Mouse (Mus musculus): Measurements from ENCODE around the gene Raly.

Gene Raly

DNA sequence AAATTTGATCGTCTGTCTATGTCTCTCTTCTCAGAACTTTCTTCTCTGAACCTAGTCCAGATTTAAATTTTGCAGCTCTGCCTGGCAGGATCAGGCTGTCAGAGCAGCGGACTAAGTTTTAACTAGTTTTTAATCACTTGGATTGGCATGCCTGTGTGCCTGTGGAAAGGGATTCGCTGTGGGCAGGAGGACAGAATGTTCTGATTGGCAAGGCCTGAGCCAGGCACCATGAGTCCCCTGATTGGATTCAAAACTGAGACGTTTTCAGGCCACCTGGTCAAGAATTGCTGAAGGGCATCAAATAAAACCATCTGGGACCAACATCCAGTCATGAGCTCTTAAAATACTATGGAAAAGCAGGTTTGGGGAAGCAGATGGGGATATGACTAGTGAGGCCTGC, 8.5 kb upstream of the Raly start:
- no peak for DNase-seq (ENCODE audit: extremely low read depth, insufficient read length, low spot score)

DNA sequence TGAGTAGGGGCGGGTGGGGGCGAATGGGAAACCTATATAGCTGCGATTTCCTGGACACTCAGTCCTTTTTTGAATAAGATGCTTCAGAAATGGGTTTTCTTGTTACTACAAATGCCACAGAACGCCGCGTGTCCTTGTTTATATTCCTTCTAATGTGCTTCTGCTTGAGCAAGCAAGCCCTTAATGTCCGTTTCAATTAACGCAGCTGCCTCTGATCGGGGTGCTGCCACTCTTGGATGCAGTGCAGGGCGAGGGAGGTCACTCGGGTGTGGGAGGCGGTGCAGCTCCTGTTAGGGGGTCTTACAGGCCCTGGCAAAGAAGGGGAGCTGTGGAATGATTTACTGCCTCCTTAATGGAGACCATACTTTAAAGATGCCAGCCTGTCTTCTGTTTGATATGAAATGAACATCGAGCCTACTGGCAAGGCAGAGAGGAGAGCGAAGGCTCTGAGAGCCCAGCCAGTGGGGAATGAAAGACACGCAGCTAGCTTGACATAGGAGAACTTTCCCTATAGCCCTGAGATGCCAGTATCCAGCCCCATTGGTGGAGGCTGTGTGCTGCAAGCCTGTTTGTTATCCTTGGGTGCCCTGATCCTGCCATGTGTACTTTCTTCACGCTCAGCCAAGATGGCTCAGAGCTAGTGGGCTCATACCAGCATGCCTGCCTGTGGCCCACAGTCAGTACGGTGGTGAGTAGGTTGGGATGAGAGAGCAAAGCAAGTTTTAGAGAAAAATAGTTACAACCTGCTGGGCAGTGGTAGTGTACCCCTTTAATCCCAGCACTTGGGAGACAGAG, 7.8 kb upstream of the Raly start:
- no peak for DNase-seq (ENCODE audit: extremely low read depth, insufficient read length, low spot score)

DNA sequence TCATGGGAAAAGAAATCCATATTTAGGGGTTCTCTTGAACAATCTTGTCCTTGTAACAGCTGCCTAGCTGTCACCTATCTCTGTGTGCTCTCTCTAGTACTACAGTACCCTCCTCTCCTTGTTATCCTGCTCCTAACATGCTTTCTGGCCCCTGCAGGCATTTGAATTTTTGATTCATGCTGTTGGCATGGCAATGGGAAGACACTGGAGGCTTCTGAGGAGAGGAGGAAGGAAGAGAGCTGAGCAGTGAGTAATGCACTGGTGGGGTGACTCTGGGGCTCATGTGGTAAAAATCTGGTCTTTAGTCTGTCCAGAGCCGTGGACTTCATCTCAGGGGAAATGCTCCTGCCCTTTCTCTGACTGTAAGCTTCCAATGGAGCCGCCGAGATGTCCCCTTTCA, 5.6 kb upstream of the Raly start:
- DNase-seq (ENCODE audit: extremely low read depth, insufficient read length, low spot score), result peak; percentile 28

DNA sequence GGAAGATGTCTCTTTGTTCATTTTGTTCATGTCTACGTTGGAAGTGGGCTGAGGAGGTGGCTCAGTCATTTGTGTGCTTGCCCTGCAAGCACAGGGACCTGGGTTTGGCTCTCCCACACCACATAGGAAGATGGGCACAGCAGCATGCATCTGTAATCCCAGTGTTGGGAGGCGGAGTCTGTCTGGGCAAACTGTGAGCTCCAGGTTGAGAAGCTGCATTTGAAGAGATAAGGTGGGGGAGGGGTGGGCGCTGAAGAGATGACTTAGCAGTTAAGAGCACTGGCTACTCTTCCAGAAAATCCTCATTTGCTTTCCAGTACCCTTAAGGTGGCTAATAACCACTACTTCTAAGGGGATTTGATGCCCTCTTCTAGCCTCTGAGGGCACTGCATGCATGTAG, 4.7 kb upstream of the Raly start:
- DNase-seq (ENCODE audit: extremely low read depth, insufficient read length, low spot score), result no peak

DNA sequence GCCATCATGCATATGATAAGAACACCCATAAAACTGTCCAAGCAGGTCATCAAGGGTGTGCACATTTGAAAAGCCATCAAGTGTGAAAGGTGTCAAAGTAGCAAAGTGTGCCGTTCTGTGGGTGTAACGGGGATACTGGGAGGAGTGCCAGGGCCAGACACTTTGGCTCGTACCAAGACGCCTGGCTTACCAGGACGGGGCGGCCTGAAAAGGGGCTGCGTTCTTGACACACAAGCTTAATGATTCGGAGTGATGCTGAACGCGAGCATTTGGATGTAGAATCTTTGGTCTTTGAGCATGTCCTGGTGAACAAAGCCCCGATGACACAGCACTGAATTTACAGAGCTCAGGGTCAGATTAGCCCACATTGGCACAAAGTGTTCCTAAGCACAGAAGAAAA, 4.1 kb upstream of the Raly start:
- DNase-seq (ENCODE audit: extremely low read depth, insufficient read length, low spot score), result no peak

DNA sequence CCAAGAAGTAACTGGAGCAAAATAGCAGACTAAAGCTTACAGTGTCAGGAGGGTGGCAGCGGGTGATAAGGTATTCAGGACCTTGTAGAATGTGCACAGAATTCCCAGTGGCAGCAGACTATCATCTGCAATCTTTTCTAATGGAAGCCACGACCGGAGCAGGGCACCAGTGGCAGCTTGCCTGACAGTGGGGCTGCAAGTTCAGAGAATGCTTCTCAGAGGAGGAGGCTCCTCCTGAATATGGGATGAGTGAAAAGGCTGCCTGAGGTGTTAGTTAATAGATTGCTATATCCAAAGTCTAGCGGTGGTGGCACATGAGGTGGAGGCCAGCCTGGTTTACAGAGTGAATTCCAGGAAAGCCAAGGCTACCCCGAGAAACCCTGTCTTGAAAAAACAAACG, 1.5 kb upstream of the Raly start:
- DNase-seq (ENCODE audit: extremely low read depth, insufficient read length, low spot score), result no peak

DNA sequence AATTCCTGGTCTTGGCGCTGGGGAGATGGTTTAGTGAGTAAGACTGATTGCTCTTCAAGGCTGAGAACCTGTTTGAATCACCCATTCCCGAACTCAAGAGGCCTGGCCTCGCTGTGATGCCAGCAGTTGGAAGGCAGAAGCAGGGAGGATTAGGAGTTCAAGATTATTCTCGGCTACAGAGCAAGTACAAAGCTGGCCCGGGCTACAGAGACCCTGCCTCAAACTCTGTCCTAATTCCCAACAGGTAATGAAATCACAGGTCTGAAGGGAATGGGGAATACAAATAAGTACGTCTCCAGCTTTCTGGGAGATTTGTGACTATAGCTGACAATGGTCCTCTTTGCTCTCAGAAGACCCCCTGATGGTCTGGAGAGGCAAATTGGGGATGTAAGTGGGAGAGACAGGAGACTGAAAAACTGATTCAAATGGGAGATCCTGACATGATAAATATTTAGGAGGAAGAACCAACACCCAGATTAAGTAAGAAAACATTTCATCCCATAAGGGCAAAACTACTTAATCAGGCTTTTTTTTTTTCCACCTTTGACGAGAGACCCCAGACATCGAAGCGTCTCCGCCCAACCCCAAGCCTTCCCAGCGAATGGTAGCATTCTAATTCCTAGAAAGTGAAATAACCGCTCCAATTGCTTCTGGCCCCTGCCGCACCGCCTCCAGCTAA, 780 bp upstream of the Raly start:
- no peak for DNase-seq (ENCODE audit: extremely low read depth, insufficient read length, low spot score)

DNA sequence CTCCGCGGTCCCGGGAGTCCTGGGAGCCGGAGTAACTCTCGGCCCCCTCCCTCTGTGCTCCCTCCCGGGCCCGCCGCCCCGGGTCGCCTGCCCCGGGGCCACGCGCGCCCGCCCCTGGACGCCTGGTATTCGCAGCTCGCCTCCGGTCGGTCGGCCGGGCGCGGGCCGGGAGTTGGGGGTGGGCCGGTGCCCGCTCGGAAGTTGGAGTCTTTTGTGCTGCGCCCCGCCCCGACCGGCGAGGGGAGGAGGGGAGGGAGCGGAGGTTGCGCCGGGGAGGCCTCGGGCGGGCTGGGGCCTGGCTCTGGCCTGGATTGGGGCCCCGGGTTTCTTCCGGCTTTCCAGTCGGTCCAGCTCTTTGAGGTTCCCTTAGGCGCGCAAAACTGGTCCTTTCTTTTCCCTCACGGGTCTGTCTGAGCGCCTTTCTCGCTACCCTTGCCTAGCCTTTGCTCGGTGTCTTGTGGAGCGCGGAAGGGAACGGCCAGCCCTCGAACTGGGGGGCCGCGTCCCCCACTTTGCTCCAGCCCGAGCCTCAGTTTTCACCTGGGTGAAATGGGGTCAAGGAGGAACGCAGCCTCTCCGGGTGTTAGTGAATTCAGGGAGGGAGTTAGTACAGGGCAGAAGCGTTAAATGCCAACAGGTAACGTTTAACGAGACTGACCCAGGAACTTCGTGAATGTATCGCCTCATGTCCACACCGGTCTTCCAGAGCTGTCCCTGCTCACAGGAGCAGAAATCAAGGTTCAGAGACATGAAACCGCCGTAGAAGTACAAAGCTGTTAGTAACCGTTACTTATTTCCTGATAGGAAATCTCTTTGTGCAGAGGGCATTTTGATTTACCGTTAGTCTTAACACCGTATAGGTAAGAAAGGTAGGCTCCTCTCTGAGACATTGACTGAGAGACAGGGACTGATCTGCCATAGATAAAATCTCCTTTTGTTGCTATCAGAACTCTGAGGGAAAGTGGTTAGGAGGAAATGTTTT, 1.1 kb downstream of the Raly start:
- DNase-seq (ENCODE audit: extremely low read depth, insufficient read length, low spot score), result peak; percentile 75

DNA sequence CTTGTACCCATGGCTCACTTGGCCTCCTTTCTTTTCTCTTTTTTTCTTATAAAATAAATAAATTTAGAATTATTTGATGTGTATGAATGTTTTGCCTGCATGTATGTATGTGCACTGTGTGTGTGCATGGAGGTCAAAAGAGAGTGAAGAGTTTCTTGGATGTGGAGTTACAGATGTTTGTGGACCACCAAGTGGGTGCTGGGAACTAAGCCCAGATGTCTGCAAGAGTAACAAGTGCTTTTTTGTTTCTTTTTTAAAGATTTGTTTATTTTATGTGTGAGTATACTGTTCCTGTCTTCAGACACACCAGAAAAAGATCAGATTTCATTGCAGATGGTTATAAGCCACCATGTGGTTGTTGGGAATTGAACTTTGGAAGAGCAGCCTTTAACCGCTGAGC, 12.5 kb downstream of the Raly start:
- DNase-seq (ENCODE audit: extremely low read depth, insufficient read length, low spot score), result no peak

DNA sequence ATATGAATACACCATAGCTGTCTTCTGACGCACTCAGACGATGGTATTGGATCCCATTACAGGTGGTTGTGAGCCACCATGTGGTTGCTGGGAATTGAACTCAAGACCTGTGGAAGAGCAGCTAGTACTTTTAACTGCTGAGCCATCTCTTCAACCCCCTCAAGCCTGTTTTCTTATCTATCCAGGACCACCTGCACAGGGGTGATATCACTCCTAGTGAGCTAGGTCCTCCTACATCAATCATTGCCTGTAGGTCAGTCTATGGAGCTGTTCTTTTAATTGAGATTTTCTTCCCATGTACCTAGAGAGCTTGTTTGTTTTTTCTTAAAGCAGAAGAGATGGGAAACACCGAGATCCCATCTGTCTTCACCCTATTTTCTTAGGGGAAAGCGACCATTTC, 12.9 kb downstream of the Raly start:
- DNase-seq (ENCODE audit: extremely low read depth, insufficient read length, low spot score), result no peak

DNA sequence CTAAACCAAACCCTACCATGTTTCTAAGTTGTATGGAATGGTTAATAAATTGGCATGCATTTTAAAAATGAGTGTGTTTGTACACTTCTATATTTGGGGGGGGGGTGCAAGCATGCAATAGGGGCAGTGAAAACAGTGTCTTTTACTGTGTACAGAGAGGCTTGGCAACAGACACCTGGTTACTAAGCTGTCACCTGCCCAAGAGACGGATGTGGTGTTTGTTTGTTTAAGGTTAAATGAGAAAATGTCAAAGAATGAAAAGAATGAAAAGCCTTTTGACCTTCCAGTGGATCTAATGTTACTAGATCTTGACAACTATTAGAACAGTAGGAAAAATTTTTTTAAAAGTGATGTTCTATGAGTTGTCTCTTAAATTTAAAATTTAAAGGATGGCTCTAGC, 16.8 kb downstream of the Raly start:
- no peak for DNase-seq (ENCODE audit: extremely low read depth, insufficient read length, low spot score)

DNA sequence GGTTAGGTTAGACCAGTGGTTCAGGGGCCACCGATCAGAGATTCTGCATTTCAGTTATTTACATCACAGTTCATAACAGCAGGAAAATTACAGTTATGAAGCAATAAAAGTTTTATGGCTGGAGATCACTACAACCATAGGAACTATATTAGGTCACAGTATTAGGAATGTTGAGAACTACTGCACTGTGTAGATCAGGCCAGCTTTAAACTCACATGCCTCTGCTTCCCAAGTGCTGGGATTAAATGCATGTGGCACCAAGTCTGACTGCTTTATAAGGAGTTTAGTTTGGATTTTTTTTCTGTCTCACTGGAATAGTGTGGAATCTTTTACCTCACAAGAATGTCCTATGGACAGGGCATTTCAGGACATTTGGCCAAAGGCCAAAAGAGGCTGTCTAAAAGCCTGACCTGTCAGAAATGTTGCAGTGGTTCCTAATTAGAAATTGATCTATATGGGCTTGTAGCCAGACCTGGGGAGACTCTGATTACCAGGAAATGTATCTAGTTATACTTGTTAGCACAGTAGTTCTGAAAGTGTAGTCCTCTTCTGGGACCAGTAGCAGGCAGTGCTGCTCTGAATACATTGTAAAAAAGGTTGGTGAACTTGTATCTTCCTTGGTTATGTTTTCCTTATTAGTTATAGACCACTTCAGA, 18.3 kb downstream of the Raly start:
- DNase-seq (ENCODE audit: extremely low read depth, insufficient read length, low spot score), result no peak

DNA sequence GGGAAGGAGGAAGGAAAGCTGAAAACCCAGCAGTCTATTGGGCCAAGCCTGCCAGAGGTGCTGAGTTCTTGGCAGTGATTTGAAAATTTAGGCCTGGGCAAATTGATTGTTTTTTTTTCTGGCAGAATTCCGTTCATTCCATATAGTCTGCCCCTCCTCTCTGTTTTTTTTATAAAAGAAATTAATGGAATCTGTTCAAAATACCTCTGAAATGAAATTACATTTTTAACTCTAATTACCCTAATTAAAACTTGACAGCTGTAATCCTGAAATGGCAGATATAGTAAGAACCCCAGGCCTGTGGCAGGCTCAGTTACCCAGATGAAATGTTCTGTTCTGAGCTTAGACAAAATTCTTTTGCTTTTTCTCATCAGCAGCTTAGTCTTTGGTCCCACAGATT, 19.9 kb downstream of the Raly start:
- no peak for DNase-seq (ENCODE audit: extremely low read depth, insufficient read length, low spot score)

DNA sequence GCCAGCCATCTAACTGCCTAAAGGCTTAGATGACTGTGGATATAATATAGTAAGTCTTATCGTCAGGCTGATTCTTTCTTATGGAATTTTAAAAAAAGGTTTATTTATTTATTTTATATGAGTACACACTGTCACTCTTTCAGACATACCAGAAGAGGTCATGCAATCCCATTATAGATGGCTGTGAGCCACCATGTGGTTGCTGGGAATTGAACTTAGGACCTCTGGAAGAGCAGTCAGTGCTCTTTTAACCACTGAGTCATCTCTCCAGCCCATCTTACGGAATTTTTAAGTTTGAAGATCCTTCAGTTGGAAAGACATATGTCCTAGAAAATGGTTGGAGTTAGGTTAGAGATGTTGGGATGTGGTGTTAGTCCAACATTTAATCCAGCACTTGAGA, 22.5 kb downstream of the Raly start:
- DNase-seq (ENCODE audit: extremely low read depth, insufficient read length, low spot score), result peak; percentile 22

DNA sequence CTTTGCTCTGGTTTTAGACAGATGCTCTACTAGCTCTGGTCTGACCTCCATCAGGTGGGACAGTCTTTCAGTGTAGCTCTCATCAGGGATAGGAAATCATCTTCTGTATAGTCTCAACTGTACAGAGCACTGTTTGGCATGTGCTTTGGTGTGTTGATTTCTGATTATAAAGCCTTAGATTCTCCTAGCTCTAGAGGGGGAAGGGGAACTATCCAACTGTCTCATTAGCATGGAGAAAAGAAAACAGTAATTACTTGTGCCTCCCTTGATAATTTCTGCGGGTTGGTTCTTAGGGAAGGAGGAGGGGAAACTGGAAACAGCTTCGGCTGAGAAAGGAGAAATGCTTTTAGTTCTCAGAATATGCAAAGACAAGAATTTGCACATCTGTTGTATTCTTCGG, 26.2 kb downstream of the Raly start:
- DNase-seq (ENCODE audit: extremely low read depth, insufficient read length, low spot score), result no peak

DNA sequence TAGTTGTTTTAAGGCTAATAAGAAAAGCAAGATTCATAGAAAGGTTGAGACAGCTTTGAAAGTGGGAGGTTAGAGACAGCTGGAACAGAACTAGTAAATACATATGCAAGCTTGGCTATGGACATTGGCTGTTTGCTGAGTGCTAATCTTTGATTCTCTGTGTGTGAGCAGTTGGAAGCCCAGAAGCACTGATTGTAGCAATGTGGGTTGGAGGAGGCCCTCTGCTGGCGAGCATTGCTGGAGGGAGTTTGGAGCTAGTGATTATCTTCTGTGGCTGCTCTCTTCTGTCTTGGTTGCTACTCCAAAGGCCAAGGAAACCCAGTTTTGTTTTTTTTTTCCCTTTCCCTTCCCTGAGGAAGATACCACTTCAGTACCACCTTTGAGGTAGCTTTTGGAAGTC, 26.9 kb downstream of the Raly start:
- DNase-seq (ENCODE audit: extremely low read depth, insufficient read length, low spot score), result no peak

DNA sequence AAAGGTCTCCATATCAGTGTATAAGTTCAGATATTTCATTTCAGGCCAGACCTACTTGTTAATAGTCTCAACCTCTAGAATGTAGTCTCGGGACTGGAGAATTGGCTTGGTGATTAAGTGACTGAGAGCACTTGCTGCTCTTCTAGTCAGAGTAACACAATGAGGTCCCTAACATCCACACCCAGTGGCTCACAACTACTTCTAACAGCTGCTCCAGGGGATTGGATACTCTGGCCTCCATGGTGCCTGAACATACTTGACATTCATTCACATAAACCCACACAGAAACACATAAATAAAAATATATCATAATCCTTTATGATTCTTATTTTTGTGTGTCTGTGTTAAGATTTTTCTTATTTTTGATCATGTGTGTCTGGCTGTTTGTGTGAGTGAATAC, 27.7 kb downstream of the Raly start:
- no peak for DNase-seq (ENCODE audit: extremely low read depth, insufficient read length, low spot score)

DNA sequence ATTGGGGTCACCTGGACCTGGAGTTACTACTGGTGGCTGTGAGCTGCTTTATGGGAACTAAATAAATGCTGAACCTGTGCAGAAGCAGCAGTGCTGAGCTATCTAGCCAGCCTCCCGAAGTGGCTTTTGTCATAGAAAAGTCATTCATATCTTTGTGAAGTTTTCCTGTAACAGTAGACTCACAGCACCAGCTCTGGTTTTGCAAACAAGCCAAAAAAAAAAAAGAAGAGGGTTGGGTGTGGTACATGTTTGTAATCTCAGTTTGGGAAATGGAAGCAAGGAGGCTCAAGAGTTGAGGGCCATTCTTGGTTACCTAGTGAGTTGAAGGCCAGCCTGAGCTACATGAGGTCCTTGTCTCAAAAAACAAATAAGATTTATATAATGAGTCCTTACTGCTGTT, 29.4 kb downstream of the Raly start:
- DNase-seq (ENCODE audit: extremely low read depth, insufficient read length, low spot score), result no peak

DNA sequence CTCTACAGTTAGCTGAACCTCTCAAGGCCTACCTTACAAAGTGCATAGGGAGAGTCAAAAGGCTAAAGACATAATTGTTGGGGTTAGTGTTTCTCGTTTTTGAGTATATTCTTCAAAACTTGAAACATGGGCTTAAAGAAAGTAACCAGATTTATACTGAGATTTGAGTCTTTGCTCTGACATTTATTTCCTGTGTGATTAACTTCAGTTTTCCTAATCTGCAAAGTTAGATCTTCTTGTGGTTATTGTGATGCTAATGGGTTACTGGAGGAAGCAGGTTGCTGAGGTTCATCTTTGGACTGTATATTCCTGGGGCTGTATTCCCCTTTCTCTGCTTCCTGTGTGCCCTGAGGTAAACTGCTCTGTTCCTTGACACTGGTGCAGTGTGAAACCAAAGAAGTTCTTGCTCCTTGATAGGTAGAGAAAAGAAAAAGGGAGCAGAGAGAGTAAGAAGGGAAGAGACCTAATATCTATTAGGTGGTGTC, 35.2 kb downstream of the Raly start:
- no peak for DNase-seq (ENCODE audit: extremely low read depth, insufficient read length, low spot score)

DNA sequence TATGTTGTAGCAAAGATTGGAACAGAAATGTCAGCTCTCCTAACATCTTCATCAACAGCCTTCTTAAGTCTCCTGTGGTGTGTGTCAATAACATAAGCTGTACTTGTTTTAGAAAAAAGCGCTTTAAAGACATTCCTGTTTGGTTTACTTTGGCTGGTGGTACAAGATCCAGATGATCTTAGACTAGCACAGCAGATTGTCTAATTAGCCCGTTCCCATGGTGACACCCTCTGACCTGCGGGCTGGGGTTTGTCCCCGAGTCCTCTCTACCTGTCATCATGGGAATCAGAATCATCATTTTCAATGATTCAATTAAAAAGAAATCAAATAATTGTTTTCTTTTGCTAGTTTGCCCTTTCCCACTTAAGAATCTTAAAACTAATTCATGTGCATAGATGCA, 36.6 kb downstream of the Raly start:
- no peak for DNase-seq (ENCODE audit: extremely low read depth, insufficient read length, low spot score)

DNA sequence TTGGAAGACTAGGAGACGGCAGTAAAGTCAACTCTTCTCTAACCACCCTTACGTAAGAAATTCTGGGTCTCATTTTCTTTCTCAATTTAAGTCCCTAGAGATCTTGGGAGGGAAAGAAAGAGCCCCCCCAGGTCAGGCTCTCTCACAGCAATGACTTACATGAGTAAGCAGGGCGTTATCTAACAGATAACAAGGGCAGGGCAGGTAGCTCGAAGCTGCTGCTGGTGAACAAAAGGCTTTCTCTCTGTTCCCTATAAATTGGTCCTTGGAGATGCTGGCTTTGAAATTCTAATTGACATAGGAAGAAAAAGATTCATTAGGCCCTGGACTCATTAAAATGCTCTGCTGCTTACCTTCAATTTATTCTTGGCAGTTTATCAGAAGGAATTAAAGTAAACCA, 41.6 kb downstream of the Raly start:
- DNase-seq (ENCODE audit: extremely low read depth, insufficient read length, low spot score), result no peak

All from 3134 (cell line).